Mouse (Mus musculus) stomach, postnatal 0 days (tissue): ENCODE measurements around the gene Ogg1.

Experiments used
- CTCF ChIP-seq: IDR thresholded peaks from 2 replicates; pipeline ENCODE4 v1.5.1; 2016; ENCODE audit warnings: antibody characterized with exemption, low read depth, mild to moderate bottlenecking, moderate library complexity
- EP300 ChIP-seq: optimal IDR thresholded peaks from 2 replicates; pipeline ENCODE3; 2016; ENCODE audit warnings: antibody characterized with exemption

GRCm38 (mm10) chr6:113384351-113384927 lies 57.7 kb downstream of the Ogg1 start:
- TF ChIP-seq CTCF (no peak), EP300 (no peak)
